ENCODE assay signal across 14 mouse cellular contexts in the genomic region with DNA sequence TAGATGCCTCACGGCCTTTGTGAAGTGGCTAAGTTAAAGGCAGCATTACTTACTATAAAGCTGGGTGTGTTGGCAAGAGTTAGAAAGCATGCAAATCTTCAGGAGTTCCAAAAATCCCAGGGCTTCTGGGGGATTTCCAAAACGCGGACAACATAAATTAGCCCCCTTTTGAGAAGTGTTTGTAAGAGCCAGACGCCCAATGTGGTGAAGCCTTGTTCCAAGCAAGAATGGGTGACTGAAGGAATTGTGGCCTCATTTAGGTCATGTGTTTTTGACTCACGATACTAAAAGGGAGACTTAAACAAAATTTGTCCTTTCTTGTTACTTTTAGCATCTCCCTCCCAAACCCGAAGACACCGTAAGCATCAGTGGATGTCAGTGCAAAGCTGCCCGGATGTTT.
"Had no signal": no experiment of that assay in that cellular context is flagged by ENCODE, and none has a peak within 500 bp of the region (broad histone marks: within the 10 kb centered on the region; RNA-seq: fewer than 3 reads in every experiment).

No protein-coding gene starts in this region.

- H3K27ac ChIP-seq: midbrain, embryonic 10.5 days; midbrain, embryonic 12.5 days; neural tube, embryonic 12.5 days had no signal

- H3K36me3 ChIP-seq: midbrain, embryonic 10.5 days; midbrain, embryonic 12.5 days; neural tube, embryonic 12.5 days had no signal

- H3K9me3 ChIP-seq: midbrain, embryonic 10.5 days; midbrain, embryonic 12.5 days; neural tube, embryonic 12.5 days had no signal

- H3K9ac ChIP-seq: lung, embryonic 14.5 days; midbrain, embryonic 12.5 days; neural tube, embryonic 12.5 days had no signal

- H3K4me3 ChIP-seq: midbrain, embryonic 10.5 days; midbrain, embryonic 12.5 days; myocyte; neural tube, embryonic 12.5 days had no signal

- DNase-seq: lung, adult 18-20 months; lung, embryonic 14.5 days; lung, postnatal 10 days; lung, postnatal 4 days; midbrain, embryonic 14.5 days; right cerebral cortex, postnatal 14 days; thymus, adult 2 months; thymus, postnatal 25 days; thymus, postnatal 4 days had no signal

- H3K27me3 ChIP-seq: midbrain, embryonic 12.5 days; neural tube, embryonic 12.5 days had no signal

- H3K4me2 ChIP-seq: lung, embryonic 14.5 days; midbrain, embryonic 12.5 days; neural tube, embryonic 12.5 days had no signal

- H3K4me1 ChIP-seq: midbrain, embryonic 10.5 days; midbrain, embryonic 12.5 days; neural tube, embryonic 12.5 days had no signal

- ATAC-seq: midbrain, embryonic 16.5 days had no signal
